Mouse (Mus musculus) heart, postnatal 0 days (tissue): Measurements from ENCODE around the gene Slc24a2.

ENCODE experiments used
- CTCF ChIP-seq: IDR thresholded peaks from 2 replicates; pipeline ENCODE4 v1.5.1; 2016; ENCODE audit warnings: antibody characterized with exemption, control low read depth, low read depth
- EP300 ChIP-seq: IDR thresholded peaks from 2 replicates; pipeline ENCODE4 v1.6.1; 2016; ENCODE audit warnings: antibody characterized with exemption, low read depth

- TF ChIP-seq CTCF (no peak), EP300 (no peak)
Measured at GRCm38 (mm10) chr4:87090841-87091240, 139.4 kb downstream of the Slc24a2 start.
